Mouse (Mus musculus) limb, embryonic 11.5 days (tissue): ENCODE measurements around the gene Elp5. TPM values are rescaled to one million over a fixed set of nuclear protein-coding genes. Genes with fewer than 3 reads are reported as not detected.

Experiments used
- ATAC-seq: fragments of 200-750 bp; cut with Nextera tagmentation; 2 replicates; pipeline ENCODE4 v1.8.0; 2017; ENCODE audit warnings: low read depth; ENCODE audit not compliant: insufficient number of reproducible peaks, low FRiP score, low TSS enrichment
- DNase-seq: peaks from one replicate; pipeline ENCODE4 v3.0.0-alpha.2; 2015; ENCODE audit warnings: low spot score
- H3K27ac ChIP-seq: fragments of 300-500 bp; sonication (generic); replicated peaks from 2 replicates; pipeline ENCODE4 v1.5.1; 2014; ENCODE audit warnings: low read depth, mild to moderate bottlenecking, low read length
- H3K27me3 ChIP-seq: fragments of 300-500 bp; sonication (generic); 2 replicates; pipeline ENCODE4 v1.6.1; 2014; ENCODE audit warnings: mild to moderate bottlenecking, low read length, mixed read lengths; ENCODE audit not compliant: control insufficient read depth, insufficient read depth
- H3K36me3 ChIP-seq: fragments of 300-500 bp; sonication (generic); 2 replicates; pipeline ENCODE4 v1.6.1; 2014; ENCODE audit warnings: mild to moderate bottlenecking, low read length, moderate library complexity, mixed read lengths; ENCODE audit not compliant: control insufficient read depth, insufficient read depth
- H3K4me1 ChIP-seq: fragments of 300-500 bp; sonication (generic); 2 replicates; pipeline ENCODE4 v1.6.1; 2014; ENCODE audit warnings: low read length, mixed read lengths; ENCODE audit not compliant: control insufficient read depth, insufficient read depth
- H3K4me2 ChIP-seq: fragments of 300-500 bp; sonication (generic); 2 replicates; pipeline ENCODE4 v1.6.1; 2014; ENCODE audit warnings: low read depth, mild to moderate bottlenecking, moderate library complexity; ENCODE audit not compliant: severe bottlenecking
- H3K4me3 ChIP-seq: fragments of 300-500 bp; sonication (generic); 2 replicates; pipeline ENCODE4 v1.5.1; 2014; ENCODE audit warnings: low read depth, low read length
- H3K9ac ChIP-seq: fragments of 300-500 bp; sonication (generic); 2 replicates; pipeline ENCODE4 v1.6.1; 2014; ENCODE audit warnings: mild to moderate bottlenecking, low read length
- H3K9me3 ChIP-seq: fragments of 300-500 bp; sonication (generic); 2 replicates; pipeline ENCODE4 v1.6.1; 2016; ENCODE audit warnings: low read length; ENCODE audit not compliant: control insufficient read depth
- WGBS: fragments of 180-500 bp; shearing (Covaris S2); extraction: QIAGEN DNeasy Blood & Tissue Kit; methylation state at CpG from one replicate; pipeline ENCODE4 v1.1.7; 2014; 5-methylcytosine and 5-hydroxymethylcytosine counted together
- polyA plus RNA-seq: library from polyadenylated mRNA; unstranded; fragments of >200 nt; fragmentation: Nextera tagmentation; extraction: Ambion mirVana; gene quantifications from 2 replicates; pipeline ENCODE4 v1.2.1, GENCODE M21; 2014

Elp5 gene
- polyA plus RNA-seq, 1 experiment from 2014 or later = 148 TPM

- Histone ChIP-seq H3K9me3 (no peaks in the 10 kb centered on the region), H3K4me1 (peaks cover 7% of the 10 kb centered on the region; the same call in 1 of the 2 replicates), H3K27ac (no peak overlapping the region), H3K36me3 (peaks cover 7% of the 10 kb centered on the region; the same call in 1 of the 2 replicates), H3K4me2 (no peak overlapping the region), H3K27me3 (no peaks in the 10 kb centered on the region), H3K9ac (no peak overlapping the region), H3K4me3 (no peak overlapping the region)
- WGBS = 78% methylated on average over 13 of the region's 13 CpGs
- ATAC-seq = no peak
- DNase-seq = no peak
Observed at GRCm38 (mm10) chr11:69945216-69945615, 37.1 kb downstream of the Elp5 start.

GRCm38 (mm10) chr11:69940962-69941361 is 41.4 kb downstream of the Elp5 start:
- Histone ChIP-seq H3K9ac (no peak overlapping the region), H3K27ac (no peak overlapping the region), H3K4me2 (no peak overlapping the region), H3K4me1 (peaks cover 22% of the 10 kb centered on the region), H3K4me3 (no peak overlapping the region), H3K36me3 (peaks cover 7% of the 10 kb centered on the region; the same call in 1 of the 2 replicates), H3K27me3 (peaks cover 8% of the 10 kb centered on the region), H3K9me3 (no peaks in the 10 kb centered on the region)
- ATAC-seq = no peak
- DNase-seq = no peak
- 74% methylated on average over 4 of the region's 4 CpGs for WGBS

- H3K4me1 ChIP-seq = peaks cover 30% of the 10 kb centered on the region
- no peak overlapping the region for H3K4me3 ChIP-seq
- H3K27me3 ChIP-seq = peaks cover 8% of the 10 kb centered on the region
- ATAC-seq (no peak), DNase-seq (no peak)
- peaks cover 5% of the 10 kb centered on the region; the same call in 1 of the 2 replicates for H3K36me3 ChIP-seq
- no peak overlapping the region for H3K27ac ChIP-seq
- WGBS = 89% methylated on average over 17 of the region's 17 CpGs
- no peak overlapping the region for H3K4me2 ChIP-seq
- no peaks in the 10 kb centered on the region for H3K9me3 ChIP-seq
- no peak overlapping the region for H3K9ac ChIP-seq
Observed at GRCm38 (mm10) chr11:69939731-69940130, 42.6 kb downstream of the Elp5 start.

- Histone ChIP-seq H3K9ac (no peak overlapping the region), H3K4me1 (peaks cover 30% of the 10 kb centered on the region), H3K9me3 (no peaks in the 10 kb centered on the region), H3K27ac (no peak overlapping the region), H3K27me3 (peaks cover 8% of the 10 kb centered on the region), H3K36me3 (peaks cover 2% of the 10 kb centered on the region; the same call in 1 of the 2 replicates), H3K4me2 (no peak overlapping the region), H3K4me3 (no peak overlapping the region)
- 69% methylated on average over 5 of the region's 5 CpGs for WGBS
- no peak for ATAC-seq
- no peak for DNase-seq
Observed at GRCm38 (mm10) chr11:69939181-69939580, 43.1 kb downstream of the Elp5 start.

GRCm38 (mm10) chr11:69938401-69938979 is 43.8 kb downstream of the Elp5 start:
- no peak for DNase-seq
- no peaks in the 10 kb centered on the region for H3K9me3 ChIP-seq
- no peak for ATAC-seq
- H3K27me3 ChIP-seq = peaks cover 8% of the 10 kb centered on the region
- no peak overlapping the region for H3K4me2 ChIP-seq
- H3K27ac ChIP-seq = no peak overlapping the region; the same call in 1 of the 2 replicates
- H3K4me1 ChIP-seq = peaks cover 30% of the 10 kb centered on the region
- H3K36me3 ChIP-seq = no peaks in the 10 kb centered on the region
- 20% methylated on average over 9 of the region's 9 CpGs for WGBS
- H3K9ac ChIP-seq = peak overlapping the region; percentile 30; the same call in 1 of the 2 replicates
- H3K4me3 ChIP-seq = no peak overlapping the region; the same call in 1 of the 2 replicates

GRCm38 (mm10) chr11:69937834-69938233 is 44.5 kb downstream of the Elp5 start:
- no peaks in the 10 kb centered on the region for H3K9me3 ChIP-seq
- H3K4me1 ChIP-seq = peaks cover 30% of the 10 kb centered on the region
- H3K4me3 ChIP-seq = no peak overlapping the region
- no peaks in the 10 kb centered on the region for H3K36me3 ChIP-seq
- peaks cover 8% of the 10 kb centered on the region for H3K27me3 ChIP-seq
- no peak overlapping the region for H3K27ac ChIP-seq
- H3K4me2 ChIP-seq = no peak overlapping the region
- no peak overlapping the region for H3K9ac ChIP-seq
- WGBS = 73% methylated on average over 5 of the region's 5 CpGs
- DNase-seq = no peak
- ATAC-seq = no peak

GRCm38 (mm10) chr11:69937385-69937784 is 44.9 kb downstream of the Elp5 start:
- no peaks in the 10 kb centered on the region for H3K9me3 ChIP-seq
- peaks cover 30% of the 10 kb centered on the region for H3K4me1 ChIP-seq
- H3K4me2 ChIP-seq = 0 out of 2 replicates have a peak overlapping the region, but pooled peaks have one; percentile 7
- 29% methylated on average over 4 of the region's 4 CpGs for WGBS
- no peaks in the 10 kb centered on the region for H3K36me3 ChIP-seq
- no peak for ATAC-seq
- H3K27me3 ChIP-seq = peaks cover 8% of the 10 kb centered on the region
- DNase-seq = no peak
- no peak overlapping the region for H3K9ac ChIP-seq
- no peak overlapping the region for H3K27ac ChIP-seq
- H3K4me3 ChIP-seq = no peak overlapping the region

- ATAC-seq = no peak
- no peak for DNase-seq
- H3K9ac ChIP-seq = no peak overlapping the region; the same call in 1 of the 2 replicates
- no peak overlapping the region for H3K27ac ChIP-seq
- WGBS = 52% methylated on average over 9 of the region's 9 CpGs
- peak overlapping the region; percentile 99 for H3K4me2 ChIP-seq
- peaks cover 30% of the 10 kb centered on the region for H3K4me1 ChIP-seq
- H3K36me3 ChIP-seq = no peaks in the 10 kb centered on the region
- no peaks in the 10 kb centered on the region for H3K9me3 ChIP-seq
- peaks cover 8% of the 10 kb centered on the region for H3K27me3 ChIP-seq
- H3K4me3 ChIP-seq = peak overlapping the region; percentile 47
Observed at GRCm38 (mm10) chr11:69936714-69937347, 45.5 kb downstream of the Elp5 start.
